Mouse (Mus musculus): ENCODE data around the gene Gm20708.

- TF ChIP-seq CTCF (IDR thresholded peaks at IDR 0.05; ENCODE audit: low read depth), result no peak
- no peak for TF ChIP-seq EP300 (IDR thresholded peaks at IDR 0.05; ENCODE audit: low read depth)
These were observed 47.7 kb upstream of the Gm20708 start for GRCm38 (mm10) chr11:117761801-117762200.
